Mouse (Mus musculus) intestine, embryonic 14.5 days (tissue): Measurements from ENCODE around the gene Cspg4. TPM values are rescaled to one million over a fixed set of nuclear protein-coding genes. Genes with fewer than 3 reads are reported as not detected.
"Not testable (repeated sequence)": the region's sequence is repeated elsewhere in the genome, so short reads cannot be mapped to it uniquely, and the experiment has no call there.

ENCODE experiments used
- ATAC-seq: fragments of 200-750 bp; cut with Nextera tagmentation; replicated peaks from 2 replicates; pipeline ENCODE4 v1.8.0; 2017; ENCODE audit warnings: low read depth, moderate number of reproducible peaks, moderate TSS enrichment, moderate library complexity; ENCODE audit not compliant: low FRiP score, low TSS enrichment
- DNase-seq: peaks from one replicate; pipeline ENCODE4 v3.0.0-alpha.2; 2018; ENCODE audit warnings: low spot score
- H3K27ac ChIP-seq: fragments of 300-500 bp; sonication (generic); 2 replicates; pipeline ENCODE4 v1.5.1; 2014; ENCODE audit warnings: low read depth, mild to moderate bottlenecking, control low read depth
- H3K27me3 ChIP-seq: fragments of 300-500 bp; sonication (generic); replicated peaks from 2 replicates; pipeline ENCODE4 v1.6.1; 2014; ENCODE audit warnings: low read length, control low read depth; ENCODE audit not compliant: control insufficient read depth, insufficient read depth
- H3K36me3 ChIP-seq: fragments of 300-500 bp; sonication (generic); 2 replicates; pipeline ENCODE4 v1.6.1; 2014; ENCODE audit warnings: low read length, control low read depth; ENCODE audit not compliant: control insufficient read depth, insufficient read depth
- H3K4me1 ChIP-seq: fragments of 300-500 bp; sonication (generic); replicated peaks from 2 replicates; pipeline ENCODE4 v1.6.1; 2014; ENCODE audit warnings: low read length, control low read depth, mixed read lengths; ENCODE audit not compliant: control insufficient read depth, insufficient read depth
- H3K4me2 ChIP-seq: fragments of 300-500 bp; sonication (generic); 2 replicates; pipeline ENCODE4 v1.6.1; 2014; ENCODE audit warnings: low read length
- H3K4me3 ChIP-seq: fragments of 300-500 bp; sonication (generic); 2 replicates; pipeline ENCODE4 v1.5.1; 2014; ENCODE audit warnings: low read depth, low read length, control low read depth, mixed read lengths
- H3K9ac ChIP-seq: fragments of 300-500 bp; sonication (generic); 2 replicates; pipeline ENCODE4 v1.6.1; 2014; ENCODE audit warnings: mild to moderate bottlenecking, low read length
- H3K9me3 ChIP-seq: fragments of 300-500 bp; sonication (generic); 2 replicates; pipeline ENCODE4 v1.6.1; 2016; ENCODE audit warnings: low read length, control low read depth; ENCODE audit not compliant: control insufficient read depth
- WGBS: fragments of 180-500 bp; shearing (Covaris S2); extraction: QIAGEN DNeasy Blood & Tissue Kit; methylation state at CpG from one replicate; pipeline ENCODE4 v1.1.7; 2014; 5-methylcytosine and 5-hydroxymethylcytosine counted together
- polyA plus RNA-seq: library from polyadenylated mRNA; unstranded; fragments of >200 nt; fragmentation: Nextera tagmentation; extraction: Ambion mirVana; gene quantifications from 2 replicates; pipeline ENCODE4 v1.2.1, GENCODE M21; 2014

Cspg4 gene
- polyA plus RNA-seq, 1 experiment from 2014 or later = 17.6 TPM

- H3K27ac ChIP-seq = peak overlapping the region; percentile 94
- H3K9ac ChIP-seq = peak overlapping the region; percentile 71
- DNase-seq (peak; percentile 76), ATAC-seq (peak; percentile 47; the same call in 1 of the 2 replicates)
- H3K36me3 ChIP-seq = peaks cover 4% of the 10 kb centered on the region; the same call in 1 of the 2 replicates
- peak overlapping the region; percentile 61 for H3K4me3 ChIP-seq
- peak overlapping the region; percentile 74 for H3K4me2 ChIP-seq
- H3K9me3 ChIP-seq = no peaks in the 10 kb centered on the region
- WGBS = under 1% methylated on average over 35 of the region's 35 CpGs
- peaks cover 39% of the 10 kb centered on the region for H3K4me1 ChIP-seq
- H3K27me3 ChIP-seq = no peaks in the 10 kb centered on the region
Measured at GRCm38 (mm10) chr9:56927191-56928012, 62.6 kb downstream of the Cspg4 start.

- ATAC-seq = peak; percentile 85
- peak; percentile 96 for DNase-seq
- Histone ChIP-seq H3K27ac (peak within 1 kb of the TSS; percentile 94), H3K4me1 (peaks cover 33% of the 10 kb centered on the region), H3K27me3 (no peaks in the 10 kb centered on the region), H3K36me3 (peaks cover 3% of the 10 kb centered on the region; the same call in 1 of the 2 replicates), H3K4me2 (peak within 1 kb of the TSS; percentile 74), H3K9ac (peak within 1 kb of the TSS; percentile 71), H3K9me3 (no peaks in the 10 kb centered on the region), H3K4me3 (peak within 1 kb of the TSS; percentile 61)
- WGBS = under 1% methylated on average over 48 of the region's 50 CpGs
Measured at GRCm38 (mm10) chr9:56928041-56928811, 63.4 kb downstream of the Cspg4 start, which contains the start of gene Snx33. Gene Snx33, minus strand, starts transcription at chr9:56928371.

DNA sequence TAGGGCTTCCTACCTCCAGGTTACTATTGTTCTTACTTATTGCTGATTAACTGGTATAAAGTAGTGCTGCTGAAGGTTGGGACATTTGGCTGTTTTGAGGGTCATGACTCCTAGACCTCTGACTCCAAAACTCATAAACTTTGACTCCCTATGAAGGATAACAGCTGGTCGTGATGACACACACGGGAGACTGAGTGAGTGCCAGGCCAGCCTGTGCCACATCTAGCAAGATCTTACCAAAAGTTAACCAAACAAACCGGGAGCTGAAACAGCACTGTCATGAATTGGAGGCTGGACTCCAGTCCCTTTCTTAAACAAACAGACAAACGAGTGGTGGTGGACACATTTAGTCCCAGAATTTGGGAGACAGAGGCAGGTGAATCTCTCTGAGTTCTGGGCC, 64.7 kb downstream of the Cspg4 start:
- H3K4me2 ChIP-seq = no peak overlapping the region
- H3K9ac ChIP-seq = no peak overlapping the region
- H3K4me3 ChIP-seq = no peak overlapping the region
- H3K9me3 ChIP-seq = no peaks in the 10 kb centered on the region
- H3K27me3 ChIP-seq = no peaks in the 10 kb centered on the region
- peaks cover 3% of the 10 kb centered on the region; the same call in 1 of the 2 replicates for H3K36me3 ChIP-seq
- WGBS = 30% methylated on average over 4 of the region's 4 CpGs
- DNase-seq (no peak), ATAC-seq (no peak)
- peaks cover 23% of the 10 kb centered on the region for H3K4me1 ChIP-seq
- H3K27ac ChIP-seq = no peak overlapping the region

DNA sequence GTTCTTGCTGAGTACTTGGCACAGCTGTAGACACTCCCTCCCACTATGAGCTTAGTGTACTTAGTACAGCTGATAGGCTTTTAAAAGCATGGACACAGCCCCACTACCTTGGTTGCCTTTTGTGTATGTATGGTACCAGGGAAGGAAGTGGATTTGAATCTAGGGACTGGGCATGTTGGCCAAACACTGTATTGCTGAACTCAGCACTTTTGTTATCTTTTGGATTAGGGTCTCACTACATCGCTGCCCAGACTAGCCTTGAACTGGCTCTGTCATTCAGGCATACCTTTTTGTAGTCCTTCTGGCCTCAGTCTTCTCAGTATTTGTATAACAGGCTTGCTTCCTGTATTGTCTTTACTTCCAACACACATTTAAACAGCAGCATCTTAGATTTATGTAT, 65.7 kb downstream of the Cspg4 start:
- no peak for ATAC-seq
- Histone ChIP-seq H3K4me2 (no peak overlapping the region), H3K27me3 (no peaks in the 10 kb centered on the region), H3K4me1 (peaks cover 13% of the 10 kb centered on the region), H3K9ac (no peak overlapping the region), H3K4me3 (no peak overlapping the region), H3K36me3 (peaks cover 3% of the 10 kb centered on the region; the same call in 1 of the 2 replicates), H3K9me3 (no peaks in the 10 kb centered on the region), H3K27ac (no peak overlapping the region)
- WGBS = 86% methylated on average over 1 of the region's 1 CpGs
- DNase-seq = no peak

- Histone ChIP-seq H3K9ac (no peak overlapping the region), H3K27ac (no peak overlapping the region), H3K4me3 (peak overlapping the region; percentile 74), H3K4me2 (peak overlapping the region; percentile 68), H3K36me3 (no peaks in the 10 kb centered on the region), H3K27me3 (no peaks in the 10 kb centered on the region), H3K9me3 (no peaks in the 10 kb centered on the region), H3K4me1 (peaks cover 11% of the 10 kb centered on the region; the same call in 1 of the 2 replicates)
- DNase-seq = no peak
- WGBS = 16% methylated on average over 6 of the region's 6 CpGs
- ATAC-seq = no peak
Measured at GRCm38 (mm10) chr9:56936861-56937222, 72.0 kb downstream of the Cspg4 start.

GRCm38 (mm10) chr9:56937223-56938160, 72.7 kb downstream of the Cspg4 start, which contains the start of gene Imp3:
Gene Imp3, plus strand, starts transcription at chr9:56937475.
- WGBS = under 1% methylated on average over 73 of the region's 73 CpGs
- Histone ChIP-seq H3K27me3 (no peaks in the 10 kb centered on the region), H3K36me3 (no peaks in the 10 kb centered on the region), H3K4me1 (peaks cover 11% of the 10 kb centered on the region; the same call in 1 of the 2 replicates), H3K4me3 (peak within 1 kb of the TSS; percentile 74), H3K9me3 (no peaks in the 10 kb centered on the region), H3K4me2 (peak within 1 kb of the TSS; percentile 68), H3K9ac (peak within 1 kb of the TSS; percentile 63), H3K27ac (peak within 1 kb of the TSS; percentile 84)
- ATAC-seq = peak; percentile 90
- DNase-seq = peak; percentile 89

- peak overlapping the region; percentile 84 for H3K27ac ChIP-seq
- H3K9ac ChIP-seq = peak overlapping the region; percentile 63
- under 1% methylated on average over 7 of the region's 7 CpGs for WGBS
- no peaks in the 10 kb centered on the region for H3K9me3 ChIP-seq
- H3K27me3 ChIP-seq = no peaks in the 10 kb centered on the region
- peak overlapping the region; percentile 74 for H3K4me3 ChIP-seq
- DNase-seq = no peak
- H3K36me3 ChIP-seq = no peaks in the 10 kb centered on the region
- peak overlapping the region; percentile 68 for H3K4me2 ChIP-seq
- ATAC-seq = no peak
- peaks cover 11% of the 10 kb centered on the region; the same call in 1 of the 2 replicates for H3K4me1 ChIP-seq
Measured at GRCm38 (mm10) chr9:56938374-56938773, 73.5 kb downstream of the Cspg4 start.

GRCm38 (mm10) chr9:56947481-56947880, 82.6 kb downstream of the Cspg4 start:
- H3K9ac ChIP-seq, H3K27me3 ChIP-seq, H3K4me3 ChIP-seq, H3K9me3 ChIP-seq, H3K4me2 ChIP-seq, ATAC-seq, H3K4me1 ChIP-seq, H3K27ac ChIP-seq, H3K36me3 ChIP-seq: not testable (repeated sequence)
- peak; percentile 67 for DNase-seq
- WGBS = 26% methylated on average over 3 of the region's 3 CpGs
